Comparison of ENCODE assay signal across 8 mouse cellular contexts in genomic region chr8:4213210-4214005, GRCm38 (mm10). TPM values are rescaled to one million over a fixed set of nuclear protein-coding genes. Genes with fewer than 3 reads are reported as not detected.
DNase-seq lines count a peak whose midpoint lies in the region; ATAC-seq and TF ChIP-seq lines count a peak whose summit lies in the region.

No protein-coding gene starts in this region.

- H3K27me3 ChIP-seq in E14TG2a.4 (ENCODE audit: insufficient read depth, low read length): peaks cover 84% of the 10 kb centered on the region
- H3K27me3 ChIP-seq in forebrain, embryonic 13.5 days: no peaks in the 10 kb centered on the region
- H3K27me3 ChIP-seq in hindbrain, postnatal 0 days (ENCODE audit: insufficient read depth, low read length): no peaks in the 10 kb centered on the region
- H3K27me3 ChIP-seq in liver, embryonic 12.5 days (replicated peaks): peaks cover 97% of the 10 kb centered on the region
- H3K27me3 ChIP-seq in midbrain, postnatal 0 days (ENCODE audit: insufficient read depth, low read length): no peaks in the 10 kb centered on the region

- peaks cover 15% of the 10 kb centered on the region for H3K9me3 ChIP-seq in E14TG2a.4 (ENCODE audit: low read length)
- 0 out of 2 replicates have a peak, but pooled peaks cover 4% of the 10 kb centered on the region for H3K9me3 ChIP-seq in forebrain, embryonic 13.5 days (replicated peaks)
- no peaks in the 10 kb centered on the region for H3K9me3 ChIP-seq in hindbrain, postnatal 0 days (ENCODE audit: low read length)
- H3K9me3 ChIP-seq in liver, embryonic 12.5 days (replicated peaks): no peaks in the 10 kb centered on the region
- H3K9me3 ChIP-seq in midbrain, postnatal 0 days (ENCODE audit: low read length): no peaks in the 10 kb centered on the region

- peak overlapping the region; percentile 61 for H3K4me3 ChIP-seq in E14TG2a.4 (replicated peaks; ENCODE audit: low read length)
- peak overlapping the region; percentile 45 for H3K4me3 ChIP-seq in forebrain, embryonic 13.5 days
- peak overlapping the region; percentile 43 for H3K4me3 ChIP-seq in hindbrain, postnatal 0 days (ENCODE audit: low read length)
- peak overlapping the region; percentile 39 for H3K4me3 ChIP-seq in liver, embryonic 12.5 days
- H3K4me3 ChIP-seq in midbrain, postnatal 0 days (ENCODE audit: low read depth, low read length): peak overlapping the region; percentile 47

- peak; percentile 5; the same call in 1 of the 2 replicates for ATAC-seq in forebrain, embryonic 13.5 days
- ATAC-seq in hindbrain, postnatal 0 days: peak; percentile 4; the same call in 1 of the 2 replicates
- ATAC-seq in liver, embryonic 12.5 days: peak; percentile 60
- no peak for ATAC-seq in midbrain, postnatal 0 days (ENCODE audit: low FRiP score)

- peak; percentile 90 to 96 for DNase-seq in adrenal gland, adult (ENCODE audit: inconsistent age in 2 of 2, low spot score in 1 of 2)
- DNase-seq in hindbrain, postnatal 0 days (ENCODE audit: low spot score): peak; percentile 60
- DNase-seq in midbrain, postnatal 0 days (ENCODE audit: low spot score): no peak
- DNase-seq in thymus, postnatal 0 days (ENCODE audit: low spot score): peak; percentile 35
- DNase-seq in frontal cortex, postnatal 36 days (ENCODE audit: low spot score in 2 of 2): no peak

- H3K4me1 ChIP-seq in E14TG2a.4 (replicated peaks; ENCODE audit: low read depth, low read length): peaks cover 47% of the 10 kb centered on the region
- H3K4me1 ChIP-seq in forebrain, embryonic 13.5 days: peaks cover 35% of the 10 kb centered on the region
- H3K4me1 ChIP-seq in hindbrain, postnatal 0 days (ENCODE audit: insufficient read depth, low read length): peaks cover 22% of the 10 kb centered on the region
- H3K4me1 ChIP-seq in liver, embryonic 12.5 days: peaks cover 27% of the 10 kb centered on the region
- peaks cover 16% of the 10 kb centered on the region; the same call in 1 of the 2 replicates for H3K4me1 ChIP-seq in midbrain, postnatal 0 days (ENCODE audit: insufficient read depth, low read length)

- WGBS in forebrain, embryonic 13.5 days: 9% methylated on average over 18 of the region's 18 CpGs
- 7% methylated on average over 18 of the region's 18 CpGs for WGBS in hindbrain, postnatal 0 days
- WGBS in liver, embryonic 12.5 days (ENCODE audit: insufficient replicate concordance): 3% methylated on average over 18 of the region's 18 CpGs
- 8% methylated on average over 18 of the region's 18 CpGs for WGBS in midbrain, postnatal 0 days

- TF ChIP-seq CTCF in E14TG2a.4 (conservative IDR thresholded peaks at IDR 0.05; ENCODE audit: low read length): no peak
- no peak for TF ChIP-seq CTCF in hindbrain, postnatal 0 days (IDR thresholded peaks at IDR 0.05; ENCODE audit: low read depth)
- no peak for TF ChIP-seq CTCF in midbrain, postnatal 0 days (IDR thresholded peaks at IDR 0.05)

- peak overlapping the region; percentile 65 for H3K9ac ChIP-seq in forebrain, embryonic 13.5 days
- peak overlapping the region; percentile 50 for H3K9ac ChIP-seq in hindbrain, postnatal 0 days (replicated peaks; ENCODE audit: low read length)
- H3K9ac ChIP-seq in liver, embryonic 12.5 days: 0 out of 2 replicates have a peak overlapping the region, but pooled peaks have one; percentile 24
- H3K9ac ChIP-seq in midbrain, postnatal 0 days (replicated peaks; ENCODE audit: low read length, poor library complexity, severe bottlenecking): peak overlapping the region; percentile 64

- peak overlapping the region; percentile 57 for H3K27ac ChIP-seq in forebrain, embryonic 13.5 days
- H3K27ac ChIP-seq in hindbrain, postnatal 0 days: peak overlapping the region; percentile 49
- 0 out of 2 replicates have a peak overlapping the region, but pooled peaks have one; percentile 26 for H3K27ac ChIP-seq in liver, embryonic 12.5 days
- H3K27ac ChIP-seq in midbrain, postnatal 0 days (ENCODE audit: low read depth, low read length): peak overlapping the region; percentile 63

- peak overlapping the region; percentile 88 for H3K4me2 ChIP-seq in forebrain, embryonic 13.5 days
- H3K4me2 ChIP-seq in hindbrain, postnatal 0 days (ENCODE audit: low read depth, low read length): peak overlapping the region; percentile 86
- peak overlapping the region; percentile 74 for H3K4me2 ChIP-seq in liver, embryonic 12.5 days
- peak overlapping the region; percentile 97 for H3K4me2 ChIP-seq in midbrain, postnatal 0 days (ENCODE audit: low read depth, low read length, poor library complexity, severe bottlenecking)

- no peaks in the 10 kb centered on the region for H3K36me3 ChIP-seq in E14TG2a.4 (ENCODE audit: insufficient read depth, low read length)
- H3K36me3 ChIP-seq in forebrain, embryonic 13.5 days (ENCODE audit: poor library complexity, severe bottlenecking): peaks cover 40% of the 10 kb centered on the region
- peaks cover 7% of the 10 kb centered on the region; the same call in 1 of the 2 replicates for H3K36me3 ChIP-seq in hindbrain, postnatal 0 days (ENCODE audit: insufficient read depth, low read length)
- H3K36me3 ChIP-seq in liver, embryonic 12.5 days: no peaks in the 10 kb centered on the region
- H3K36me3 ChIP-seq in midbrain, postnatal 0 days (ENCODE audit: insufficient read depth, low read length): peaks cover 7% of the 10 kb centered on the region; the same call in 1 of the 2 replicates

RNA-seq across cellular contexts. Expression of gene Prr36, which starts 3.9 kb away (rescaled TPM):
- 33.2 and 36.0 TPM in 2 replicates for polyA plus RNA-seq in forebrain, embryonic 13.5 days (2015; fragmentation: Nextera tagmentation; extraction: Ambion mirVana)
- total RNA-seq in hindbrain, postnatal 0 days (2014; rRNA removed): 11.5 and 32.4 TPM in 2 replicates
- 21.3 and 24.8 TPM in 2 replicates for polyA plus RNA-seq in hindbrain, postnatal 0 days (2015; fragmentation: Nextera tagmentation; extraction: Ambion mirVana)
- polyA plus RNA-seq in liver, embryonic 12.5 days (2016; fragmentation: Nextera tagmentation; extraction: Ambion mirVana): 0.25 and 0.43 TPM in 2 replicates
- 17.9 and 19.4 TPM in 2 replicates for total RNA-seq in midbrain, postnatal 0 days (2014; rRNA removed)
- 28.1 and 33.1 TPM in 2 replicates for polyA plus RNA-seq in midbrain, postnatal 0 days (2015; fragmentation: Nextera tagmentation; extraction: Ambion mirVana)
- polyA plus RNA-seq in thymus, postnatal 0 days (2015; fragmentation: Nextera tagmentation; extraction: Ambion mirVana): 0.42 and 0.46 TPM in 2 replicates

RNA-seq across cellular contexts. Expression of gene Lrrc8e, which starts 13.2 kb away (rescaled TPM):
- polyA plus RNA-seq in forebrain, embryonic 13.5 days (2015; fragmentation: Nextera tagmentation; extraction: Ambion mirVana): 0.14 TPM in 1 of 2 replicates, not detected in the other
- not detected in 2 replicates for total RNA-seq in hindbrain, postnatal 0 days (2014; rRNA removed)
- polyA plus RNA-seq in hindbrain, postnatal 0 days (2015; fragmentation: Nextera tagmentation; extraction: Ambion mirVana): not detected in 2 replicates
- 0.18 and 0.37 TPM in 2 replicates for polyA plus RNA-seq in liver, embryonic 12.5 days (2016; fragmentation: Nextera tagmentation; extraction: Ambion mirVana)
- total RNA-seq in midbrain, postnatal 0 days (2014; rRNA removed): not detected in 2 replicates
- 0.12 TPM in 1 of 2 replicates, not detected in the other for polyA plus RNA-seq in midbrain, postnatal 0 days (2015; fragmentation: Nextera tagmentation; extraction: Ambion mirVana)
- polyA plus RNA-seq in thymus, postnatal 0 days (2015; fragmentation: Nextera tagmentation; extraction: Ambion mirVana): 0.85 and 0.91 TPM in 2 replicates

RNA-seq across cellular contexts. Expression of gene Map2k7, which starts 25.1 kb away (rescaled TPM):
- 24.6 and 28.6 TPM in 2 replicates for polyA plus RNA-seq in forebrain, embryonic 13.5 days (2015; fragmentation: Nextera tagmentation; extraction: Ambion mirVana)
- 30.8 and 39.7 TPM in 2 replicates for total RNA-seq in hindbrain, postnatal 0 days (2014; rRNA removed)
- 24.7 and 27.7 TPM in 2 replicates for polyA plus RNA-seq in hindbrain, postnatal 0 days (2015; fragmentation: Nextera tagmentation; extraction: Ambion mirVana)
- polyA plus RNA-seq in liver, embryonic 12.5 days (2016; fragmentation: Nextera tagmentation; extraction: Ambion mirVana): 18.0 and 21.1 TPM in 2 replicates
- 32.8 and 42.3 TPM in 2 replicates for total RNA-seq in midbrain, postnatal 0 days (2014; rRNA removed)
- 29.3 and 29.4 TPM in 2 replicates for polyA plus RNA-seq in midbrain, postnatal 0 days (2015; fragmentation: Nextera tagmentation; extraction: Ambion mirVana)
- 33.3 and 35.4 TPM in 2 replicates for polyA plus RNA-seq in thymus, postnatal 0 days (2015; fragmentation: Nextera tagmentation; extraction: Ambion mirVana)

RNA-seq across cellular contexts. Expression of gene Gm49320, which starts 25.3 kb away (rescaled TPM):
- 0.93 and 1.1 TPM in 2 replicates for polyA plus RNA-seq in forebrain, embryonic 13.5 days (2015; fragmentation: Nextera tagmentation; extraction: Ambion mirVana)
- not detected in 2 replicates for total RNA-seq in hindbrain, postnatal 0 days (2014; rRNA removed)
- polyA plus RNA-seq in hindbrain, postnatal 0 days (2015; fragmentation: Nextera tagmentation; extraction: Ambion mirVana): 0.25 and 0.74 TPM in 2 replicates
- polyA plus RNA-seq in liver, embryonic 12.5 days (2016; fragmentation: Nextera tagmentation; extraction: Ambion mirVana): 0.18 and 0.43 TPM in 2 replicates
- 0.11 and 0.61 TPM in 2 replicates for total RNA-seq in midbrain, postnatal 0 days (2014; rRNA removed)
- 0.45 and 0.85 TPM in 2 replicates for polyA plus RNA-seq in midbrain, postnatal 0 days (2015; fragmentation: Nextera tagmentation; extraction: Ambion mirVana)
- polyA plus RNA-seq in thymus, postnatal 0 days (2015; fragmentation: Nextera tagmentation; extraction: Ambion mirVana): 0.21 and 0.26 TPM in 2 replicates

RNA-seq across cellular contexts. Expression of gene Tgfbr3l, which starts 34.6 kb away (rescaled TPM):
- polyA plus RNA-seq in forebrain, embryonic 13.5 days (2015; fragmentation: Nextera tagmentation; extraction: Ambion mirVana): 4.1 and 5.6 TPM in 2 replicates
- 9.0 and 15.5 TPM in 2 replicates for total RNA-seq in hindbrain, postnatal 0 days (2014; rRNA removed)
- polyA plus RNA-seq in hindbrain, postnatal 0 days (2015; fragmentation: Nextera tagmentation; extraction: Ambion mirVana): 3.7 TPM in 2 replicates
- 1.3 and 1.4 TPM in 2 replicates for polyA plus RNA-seq in liver, embryonic 12.5 days (2016; fragmentation: Nextera tagmentation; extraction: Ambion mirVana)
- total RNA-seq in midbrain, postnatal 0 days (2014; rRNA removed): 8.2 and 15.3 TPM in 2 replicates
- polyA plus RNA-seq in midbrain, postnatal 0 days (2015; fragmentation: Nextera tagmentation; extraction: Ambion mirVana): 3.5 and 5.1 TPM in 2 replicates
- polyA plus RNA-seq in thymus, postnatal 0 days (2015; fragmentation: Nextera tagmentation; extraction: Ambion mirVana): 2.3 and 4.0 TPM in 2 replicates

Comparison
In these comparisons a context has a peak if more than half of its experiments do, and no peak if none do; other contexts are left out.
1. DNase-seq: peak in adrenal gland, adult (2 of 2), hindbrain, postnatal 0 days (single experiment) and thymus, postnatal 0 days (single experiment); none in midbrain, postnatal 0 days (single experiment) and frontal cortex, postnatal 36 days (0 of 2).
2. RNA of gene Prr36, which starts 3.9 kb away (polyA plus RNA-seq): 33.2 to 36.0 TPM in forebrain, embryonic 13.5 days, 28.1 to 33.1 TPM in midbrain, postnatal 0 days and 21.3 to 24.8 TPM in hindbrain, postnatal 0 days; 0.25 to 0.43 TPM in liver, embryonic 12.5 days and 0.42 to 0.46 TPM in thymus, postnatal 0 days; every median in the first group is over 10 times any median in the second.
3. Peak in every context shown above with its lines, with median percentiles within 50 percentile points of each other: H3K4me3 ChIP-seq, H3K27ac ChIP-seq, H3K4me2 ChIP-seq and H3K9ac ChIP-seq.